9 mouse cellular contexts compared by ENCODE assay signal in the genomic region with DNA sequence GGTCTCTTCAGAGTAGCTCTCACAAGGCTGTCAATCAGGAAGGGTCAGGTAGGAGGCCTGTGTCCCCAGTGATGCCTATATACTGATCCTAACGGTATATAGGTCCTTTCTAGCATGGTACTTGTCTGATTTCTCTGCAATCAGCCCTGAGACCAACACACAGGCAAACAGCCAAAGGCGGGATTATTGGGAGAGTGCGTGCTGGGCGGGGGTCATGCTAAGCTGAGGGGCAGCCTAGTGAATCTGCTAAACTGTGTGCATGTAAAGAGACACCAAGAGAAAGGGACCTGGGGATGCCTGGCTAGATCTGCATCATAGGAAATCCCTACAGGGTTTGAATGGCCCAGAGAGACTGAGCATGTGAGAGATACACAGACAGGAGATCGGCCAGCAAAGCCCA. TPM values are rescaled to one million over a fixed set of nuclear protein-coding genes. Genes with fewer than 3 reads are reported as not detected.
DNase-seq lines count a peak whose midpoint lies in the region; ATAC-seq and TF ChIP-seq lines count a peak whose summit lies in the region.
"Had no signal": no experiment of that assay in that cellular context is flagged by ENCODE, and none has a peak within 500 bp of the region (broad histone marks: within the 10 kb centered on the region; RNA-seq: fewer than 3 reads in every experiment).

No protein-coding gene starts in this region.

- no peak overlapping the region for H3K4me2 ChIP-seq in heart, embryonic 16.5 days (ENCODE audit: low read depth, low read length)
- H3K4me2 ChIP-seq in embryonic facial prominence, embryonic 12.5 days (replicated peaks): no peak overlapping the region
- 0 out of 2 replicates have a peak overlapping the region, but pooled peaks have one; percentile 95 for H3K4me2 ChIP-seq in hindbrain, embryonic 13.5 days
- no peak overlapping the region for H3K4me2 ChIP-seq in midbrain, postnatal 0 days (ENCODE audit: low read depth, low read length, poor library complexity, severe bottlenecking)

- peak overlapping the region; percentile 78 for H3K9ac ChIP-seq in heart, embryonic 16.5 days (ENCODE audit: low read length)
- H3K9ac ChIP-seq in embryonic facial prominence, embryonic 12.5 days: no peak overlapping the region
- H3K9ac ChIP-seq in hindbrain, embryonic 13.5 days: peak overlapping the region; percentile 92; the same call in 1 of the 2 replicates
- H3K9ac ChIP-seq in midbrain, postnatal 0 days (replicated peaks; ENCODE audit: low read length, poor library complexity, severe bottlenecking): no peak overlapping the region

- H3K9me3 ChIP-seq in heart, embryonic 16.5 days (replicated peaks; ENCODE audit: control insufficient read depth, low read length): no peaks in the 10 kb centered on the region
- H3K9me3 ChIP-seq in embryonic facial prominence, embryonic 12.5 days: no peaks in the 10 kb centered on the region
- no peaks in the 10 kb centered on the region for H3K9me3 ChIP-seq in hindbrain, embryonic 13.5 days
- no peaks in the 10 kb centered on the region for H3K9me3 ChIP-seq in midbrain, postnatal 0 days (ENCODE audit: low read length)

- H3K4me1 ChIP-seq in heart, embryonic 16.5 days (ENCODE audit: control insufficient read depth, insufficient read depth, low read length): peaks cover 22% of the 10 kb centered on the region
- peaks cover 22% of the 10 kb centered on the region for H3K4me1 ChIP-seq in embryonic facial prominence, embryonic 12.5 days
- H3K4me1 ChIP-seq in hindbrain, embryonic 13.5 days (replicated peaks): peaks cover 43% of the 10 kb centered on the region
- H3K4me1 ChIP-seq in midbrain, postnatal 0 days (ENCODE audit: insufficient read depth, low read length): peaks cover 9% of the 10 kb centered on the region

- peaks cover 18% of the 10 kb centered on the region for H3K36me3 ChIP-seq in heart, embryonic 16.5 days (ENCODE audit: control insufficient read depth, insufficient read depth)
- H3K36me3 ChIP-seq in embryonic facial prominence, embryonic 12.5 days: no peaks in the 10 kb centered on the region
- peaks cover 35% of the 10 kb centered on the region for H3K36me3 ChIP-seq in hindbrain, embryonic 13.5 days
- peaks cover 26% of the 10 kb centered on the region; the same call in 1 of the 2 replicates for H3K36me3 ChIP-seq in midbrain, postnatal 0 days (ENCODE audit: insufficient read depth, low read length)

- H3K27me3 ChIP-seq in heart, embryonic 16.5 days (ENCODE audit: control insufficient read depth, insufficient read depth, low read length): no peaks in the 10 kb centered on the region
- 0 out of 2 replicates have a peak, but pooled peaks cover 5% of the 10 kb centered on the region for H3K27me3 ChIP-seq in embryonic facial prominence, embryonic 12.5 days
- no peaks in the 10 kb centered on the region for H3K27me3 ChIP-seq in hindbrain, embryonic 13.5 days
- no peaks in the 10 kb centered on the region for H3K27me3 ChIP-seq in midbrain, postnatal 0 days (ENCODE audit: insufficient read depth, low read length)

- WGBS in heart, embryonic 16.5 days: 77% methylated on average over 5 of the region's 5 CpGs
- WGBS in embryonic facial prominence, embryonic 12.5 days: 81% methylated on average over 5 of the region's 5 CpGs
- 58% methylated on average over 5 of the region's 5 CpGs for WGBS in hindbrain, embryonic 13.5 days
- WGBS in midbrain, postnatal 0 days: 27% methylated on average over 5 of the region's 5 CpGs

- no peak for TF ChIP-seq CTCF in midbrain, postnatal 0 days (IDR thresholded peaks at IDR 0.05)

- intact Hi-C loops in heart, postnatal 10 days (cut with DNase I): no loop called here

- H3K27ac ChIP-seq in heart, embryonic 16.5 days (ENCODE audit: low read length): peak overlapping the region; percentile 97
- H3K27ac ChIP-seq in embryonic facial prominence, embryonic 12.5 days: peak overlapping the region; percentile 92; the same call in 1 of the 2 replicates
- H3K27ac ChIP-seq in hindbrain, embryonic 13.5 days: peak overlapping the region; percentile 96
- H3K27ac ChIP-seq in midbrain, postnatal 0 days (ENCODE audit: low read depth, low read length): no peak overlapping the region

- DNase-seq in heart, postnatal 10 days: no peak
- peak; percentile 30 for DNase-seq in midbrain, postnatal 0 days (ENCODE audit: low spot score)
- no peak for DNase-seq in urinary bladder, postnatal 14 days (ENCODE audit: low spot score)
- no peak for DNase-seq in embryo, embryonic 9.5 days (ENCODE audit: extremely low spot score)
- DNase-seq in kidney, adult 11 months: no peak
- DNase-seq: adrenal gland, postnatal 25 days had no signal

- no peak overlapping the region for H3K4me3 ChIP-seq in heart, embryonic 16.5 days (ENCODE audit: low read length)
- H3K4me3 ChIP-seq in embryonic facial prominence, embryonic 12.5 days: no peak overlapping the region
- H3K4me3 ChIP-seq in hindbrain, embryonic 13.5 days: no peak overlapping the region
- no peak overlapping the region for H3K4me3 ChIP-seq in midbrain, postnatal 0 days (ENCODE audit: low read depth, low read length)

- ATAC-seq in heart, embryonic 16.5 days (replicated peaks; ENCODE audit: extremely low read depth, insufficient read depth, low FRiP score): no peak
- ATAC-seq in embryonic facial prominence, embryonic 12.5 days (ENCODE audit: insufficient number of reproducible peaks, insufficient read depth, low FRiP score, low TSS enrichment): no peak
- no peak for ATAC-seq in hindbrain, embryonic 13.5 days (ENCODE audit: low FRiP score)
- no peak for ATAC-seq in midbrain, postnatal 0 days (ENCODE audit: low FRiP score)

RNA-seq across cellular contexts. Expression of a gene that starts 1.5 kb away (rescaled TPM):
- polyA plus RNA-seq in heart, embryonic 16.5 days (2015; fragmentation: Nextera tagmentation; extraction: Ambion mirVana): 105 and 117 TPM in 2 replicates
- total RNA-seq in heart, postnatal 10 days (2021): 10 to 100 TPM; 22.2 to 25.0 TPM
- polyA plus RNA-seq in embryonic facial prominence, embryonic 12.5 days (2016; fragmentation: Nextera tagmentation; extraction: Ambion mirVana): 134 and 139 TPM in 2 replicates
- polyA plus RNA-seq in hindbrain, embryonic 13.5 days (2015; fragmentation: Nextera tagmentation; extraction: Ambion mirVana): 207 and 235 TPM in 2 replicates
- total RNA-seq in midbrain, postnatal 0 days (2014; rRNA removed): 105 and 119 TPM in 2 replicates
- 111 and 113 TPM in 2 replicates for polyA plus RNA-seq in midbrain, postnatal 0 days (2015; fragmentation: Nextera tagmentation; extraction: Ambion mirVana)

RNA-seq across cellular contexts. Expression of a gene that starts 16.7 kb away (rescaled TPM):
- polyA plus RNA-seq in heart, embryonic 16.5 days (2015; fragmentation: Nextera tagmentation; extraction: Ambion mirVana): 112 and 113 TPM in 2 replicates
- total RNA-seq in heart, postnatal 10 days (2021): 10 to 100 TPM; 48.5 to 54.9 TPM
- polyA plus RNA-seq in embryonic facial prominence, embryonic 12.5 days (2016; fragmentation: Nextera tagmentation; extraction: Ambion mirVana): 171 and 174 TPM in 2 replicates
- 144 and 147 TPM in 2 replicates for polyA plus RNA-seq in hindbrain, embryonic 13.5 days (2015; fragmentation: Nextera tagmentation; extraction: Ambion mirVana)
- 58.5 and 97.5 TPM in 2 replicates for total RNA-seq in midbrain, postnatal 0 days (2014; rRNA removed)
- polyA plus RNA-seq in midbrain, postnatal 0 days (2015; fragmentation: Nextera tagmentation; extraction: Ambion mirVana): 114 and 116 TPM in 2 replicates

RNA-seq across cellular contexts. Expression of a gene that starts 43.8 kb away (rescaled TPM):
- 4.9 and 6.2 TPM in 2 replicates for polyA plus RNA-seq in heart, embryonic 16.5 days (2015; fragmentation: Nextera tagmentation; extraction: Ambion mirVana)
- 10 to 100 TPM in 1 of 2 experiments, 1 to 10 TPM in 1; 7.5 to 21.1 TPM for total RNA-seq in heart, postnatal 10 days (2021)
- 2.5 TPM in 2 replicates for polyA plus RNA-seq in embryonic facial prominence, embryonic 12.5 days (2016; fragmentation: Nextera tagmentation; extraction: Ambion mirVana)
- polyA plus RNA-seq in hindbrain, embryonic 13.5 days (2015; fragmentation: Nextera tagmentation; extraction: Ambion mirVana): 4.3 and 4.6 TPM in 2 replicates
- total RNA-seq in midbrain, postnatal 0 days (2014; rRNA removed): 10.5 and 11.3 TPM in 2 replicates
- polyA plus RNA-seq in midbrain, postnatal 0 days (2015; fragmentation: Nextera tagmentation; extraction: Ambion mirVana): 3.3 and 3.8 TPM in 2 replicates

RNA-seq across cellular contexts. Expression of a gene that starts 49.1 kb away (rescaled TPM):
- 1.3 and 1.5 TPM in 2 replicates for polyA plus RNA-seq in heart, embryonic 16.5 days (2015; fragmentation: Nextera tagmentation; extraction: Ambion mirVana)
- under 1 TPM; 0.32 to 0.45 TPM for total RNA-seq in heart, postnatal 10 days (2021)
- polyA plus RNA-seq in embryonic facial prominence, embryonic 12.5 days (2016; fragmentation: Nextera tagmentation; extraction: Ambion mirVana): 1.7 and 1.8 TPM in 2 replicates
- 0.22 and 0.45 TPM in 2 replicates for polyA plus RNA-seq in hindbrain, embryonic 13.5 days (2015; fragmentation: Nextera tagmentation; extraction: Ambion mirVana)
- 0.11 TPM in 1 of 2 replicates, not detected in the other for total RNA-seq in midbrain, postnatal 0 days (2014; rRNA removed)
- 0.31 and 0.45 TPM in 2 replicates for polyA plus RNA-seq in midbrain, postnatal 0 days (2015; fragmentation: Nextera tagmentation; extraction: Ambion mirVana)

Comparison
In these comparisons a context has a peak if more than half of its experiments do, and no peak if none do; other contexts are left out.
1. H3K9ac ChIP-seq: peak in heart, embryonic 16.5 days (single experiment) and hindbrain, embryonic 13.5 days (single experiment); none in embryonic facial prominence, embryonic 12.5 days (single experiment) and midbrain, postnatal 0 days (single experiment).